Mouse (Mus musculus) lung, adult 2 months (tissue): Measurements from ENCODE around the gene Siglecf.

Source experiments
- CTCF ChIP-seq: fragments of 200-500 bp; IDR thresholded peaks from 2 replicates; pipeline ENCODE4 v1.5.1; 2011; ENCODE audit warnings: mild to moderate bottlenecking, low read length, control low read depth; ENCODE audit not compliant: insufficient read depth
- POLR2A ChIP-seq: fragments of 200-500 bp; IDR thresholded peaks from 2 replicates; pipeline ENCODE4 v1.6.1; 2011; ENCODE audit warnings: low read depth, mild to moderate bottlenecking, control low read depth, low read length, borderline replicate concordance; ENCODE audit errors: extremely low read depth

DNA sequence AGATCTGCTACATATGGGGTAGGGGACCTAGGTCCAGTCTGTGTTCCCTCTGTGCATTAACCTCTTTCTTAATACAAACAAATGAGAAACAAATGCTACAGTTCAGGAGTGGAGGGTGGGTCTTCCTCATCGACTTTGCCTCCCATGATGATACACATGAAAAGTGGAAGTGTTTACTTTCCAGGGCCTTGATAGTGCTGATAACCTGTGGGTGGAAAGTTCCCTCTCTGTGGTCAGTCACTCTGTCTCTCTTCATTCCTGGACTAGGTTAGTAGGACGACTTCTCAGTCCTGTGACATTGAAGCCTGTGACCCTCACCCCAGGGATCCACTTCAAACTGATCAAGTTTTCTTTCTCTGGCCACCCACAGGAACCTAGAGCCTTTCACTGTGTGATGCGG lies at the start of gene Siglecf:
- no peak for TF ChIP-seq CTCF
- no peak for TF ChIP-seq POLR2A
